Mouse (Mus musculus): ENCODE data around the gene Nfkbie.
A peak's percentile ranks its signal among the peaks of the same experiment; 100 is the strongest.

Nfkbie gene

DNA sequence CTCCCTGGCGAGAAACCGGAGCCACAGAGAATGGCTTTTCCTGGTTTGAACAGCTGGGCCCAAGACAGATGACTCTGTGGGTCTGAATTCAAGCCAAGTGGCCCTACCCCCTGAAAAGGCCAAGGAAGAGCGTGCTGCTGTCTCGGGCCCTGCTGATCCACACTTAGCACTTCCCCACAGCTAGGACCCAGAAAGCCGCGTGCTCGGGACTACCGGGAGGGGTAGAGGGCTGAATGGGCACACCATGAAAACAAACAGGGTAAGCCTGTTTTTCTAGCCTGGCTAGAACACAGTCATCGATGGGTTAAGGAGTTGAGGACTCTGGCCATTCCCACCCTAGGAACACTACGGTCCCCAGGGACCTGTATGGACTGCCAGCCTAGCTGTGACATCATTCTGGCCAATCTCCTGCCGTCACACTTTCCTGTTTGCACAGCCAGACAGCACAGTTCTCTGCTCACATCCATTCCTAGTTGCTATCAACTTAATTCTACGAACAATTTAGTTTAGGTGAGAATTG lies 25.5 kb downstream of the Nfkbie start:
- peak in 1 of 2 experiments; percentile 36 for DNase-seq (ENCODE audit: low spot score in 2 of 2)

DNA sequence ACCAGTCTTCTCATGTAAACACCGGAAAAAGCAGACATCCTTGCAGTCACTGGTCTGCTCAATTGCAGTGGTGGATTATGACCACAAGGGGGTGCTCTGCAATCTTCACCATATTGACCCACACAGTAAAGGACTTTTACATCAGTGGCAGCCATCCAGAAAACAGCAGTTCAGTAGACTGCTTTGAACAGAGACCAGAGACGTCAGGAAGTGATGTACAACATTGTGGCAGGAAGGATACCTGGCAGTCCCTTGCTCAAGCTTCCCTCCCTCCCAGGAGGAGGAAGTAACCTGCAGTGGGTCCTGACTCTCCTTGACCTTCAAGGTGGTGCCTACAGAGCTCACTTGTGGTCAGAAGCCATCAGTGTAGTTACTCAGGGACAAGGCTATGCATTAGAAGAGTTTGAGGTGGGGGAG lies 26.1 kb downstream of the Nfkbie start:
- peak; percentile 76 to 79 for DNase-seq (ENCODE audit: low spot score in 2 of 2)

DNA sequence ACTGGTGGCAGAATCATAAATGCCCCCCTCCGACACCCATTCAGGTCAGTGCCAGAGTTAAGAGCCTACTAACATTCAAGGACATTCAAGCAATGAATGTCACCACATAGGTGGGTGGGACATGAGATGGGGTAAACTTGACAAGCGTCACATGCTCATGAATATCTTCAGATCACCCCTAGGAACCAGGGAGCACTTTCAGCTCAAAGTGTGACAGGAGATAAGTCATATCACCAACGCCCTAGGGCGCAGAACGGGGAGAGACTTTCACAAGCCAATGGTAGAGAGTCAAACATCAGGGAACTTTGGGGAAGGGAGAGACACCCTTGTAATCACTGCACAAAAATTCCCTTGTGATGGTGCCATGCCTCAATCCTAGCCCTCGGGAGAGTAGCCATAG lies 26.7 kb downstream of the Nfkbie start:
- no peak for DNase-seq (ENCODE audit: low spot score in 2 of 2)

DNA sequence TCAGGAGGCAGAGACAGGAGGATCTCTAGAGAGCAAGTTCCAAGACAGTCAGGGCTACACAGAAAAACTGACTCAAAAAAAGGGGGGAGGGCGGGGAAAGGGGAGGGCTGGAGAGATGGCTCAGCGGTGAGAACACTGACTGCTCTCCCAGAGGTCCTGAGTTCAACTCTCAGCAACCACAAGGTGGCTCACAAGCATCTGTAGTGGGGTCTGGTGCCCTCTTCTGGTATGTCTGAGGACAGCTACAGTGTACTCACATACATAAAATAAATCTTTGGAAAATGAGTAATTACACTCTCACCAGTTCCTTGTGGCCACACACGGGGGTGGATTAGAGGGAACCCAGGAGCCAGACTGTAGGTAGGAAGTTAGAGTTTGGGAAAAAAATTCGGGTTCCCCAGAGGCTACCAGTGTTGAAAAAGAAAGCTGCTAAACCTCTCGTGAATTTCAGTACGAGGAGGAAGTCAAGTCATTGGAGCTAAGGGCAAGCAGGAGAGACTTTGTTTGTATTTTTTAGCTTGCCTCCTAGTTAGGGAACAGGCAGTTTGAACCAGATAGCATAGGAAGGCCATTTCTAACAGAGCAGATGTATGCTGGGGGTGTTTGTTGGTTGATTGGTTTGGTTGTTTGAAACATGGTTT lies 27.3 kb downstream of the Nfkbie start:
- DNase-seq (ENCODE audit: low spot score in 2 of 2) = no peak

DNA sequence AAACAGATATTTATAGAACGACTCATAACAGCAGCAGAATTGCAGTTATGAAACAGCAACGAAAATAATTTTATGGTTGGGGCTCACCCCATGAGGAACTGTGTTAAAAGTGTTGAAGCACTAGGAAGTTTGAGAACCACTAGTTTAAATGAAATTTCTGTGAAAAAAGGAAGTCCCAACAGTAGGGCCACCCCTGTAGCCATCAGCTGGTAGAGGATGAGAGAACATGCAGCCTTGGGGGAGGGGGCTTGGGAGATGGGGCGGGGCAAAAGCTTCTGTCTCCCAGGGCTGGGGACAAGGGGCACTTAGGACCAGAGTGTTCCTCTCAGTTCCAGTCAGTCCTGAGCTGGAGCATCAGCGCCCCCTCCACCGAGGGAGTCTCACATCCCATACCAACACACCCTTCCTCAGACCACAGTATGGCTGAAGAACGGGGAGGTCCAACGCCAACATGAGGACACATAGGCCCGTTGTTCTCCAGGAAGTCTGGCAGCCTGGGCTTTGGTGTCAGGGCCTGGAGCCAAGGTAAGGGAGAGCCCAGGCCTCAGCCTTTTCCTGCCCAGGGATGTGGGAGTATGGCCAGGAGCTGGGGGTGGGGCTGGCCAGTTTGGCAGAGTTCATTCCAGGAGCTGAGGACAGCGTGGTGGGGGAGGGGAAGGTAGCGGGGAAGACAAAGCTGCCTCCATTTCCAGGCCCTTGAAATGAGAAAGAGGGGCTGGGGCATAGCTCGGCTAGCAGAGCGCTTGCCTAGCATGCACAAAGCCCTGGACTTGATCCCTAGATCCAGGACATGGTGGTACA lies 28.8 kb downstream of the Nfkbie start:
- DNase-seq (ENCODE audit: low spot score in 2 of 2) = peak; percentile 91 to 92

DNA sequence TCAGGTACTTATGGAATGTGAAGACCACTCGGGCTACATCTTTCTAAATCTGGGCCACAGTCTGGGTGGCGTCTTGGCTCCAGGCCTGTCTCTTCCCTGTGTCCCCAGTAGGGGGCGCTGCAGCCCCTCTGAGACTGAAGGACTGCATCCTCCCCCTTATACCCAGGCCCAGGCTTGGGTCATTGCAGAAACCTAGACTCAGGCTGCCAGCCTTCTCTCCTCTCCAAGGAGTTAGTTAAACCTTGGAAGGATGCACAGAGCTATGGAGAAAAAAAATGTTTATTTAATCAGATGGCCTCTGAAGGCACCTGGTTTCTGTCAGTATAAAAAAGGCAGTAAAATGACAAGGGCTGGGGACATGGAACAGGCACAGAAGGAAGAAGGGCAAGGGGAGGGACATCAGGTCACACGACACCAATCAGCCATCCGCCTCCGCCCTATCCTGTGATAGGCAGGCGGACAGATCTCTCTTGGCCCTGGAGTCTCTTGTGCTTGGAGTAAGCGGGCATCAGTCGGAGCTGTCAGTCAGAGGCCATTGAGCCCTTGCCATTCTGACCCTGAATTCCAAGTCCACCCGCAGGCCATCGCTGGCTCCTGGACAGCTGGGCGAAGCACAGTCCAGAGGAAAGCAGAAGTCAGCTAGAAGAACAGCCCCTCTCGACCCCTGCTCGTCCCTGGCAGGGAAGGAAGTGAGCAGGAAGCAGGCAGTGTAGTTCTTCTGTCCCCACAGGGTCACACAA lies 29.6 kb downstream of the Nfkbie start:
- peak; percentile 86 for DNase-seq (ENCODE audit: low spot score in 2 of 2)

DNA sequence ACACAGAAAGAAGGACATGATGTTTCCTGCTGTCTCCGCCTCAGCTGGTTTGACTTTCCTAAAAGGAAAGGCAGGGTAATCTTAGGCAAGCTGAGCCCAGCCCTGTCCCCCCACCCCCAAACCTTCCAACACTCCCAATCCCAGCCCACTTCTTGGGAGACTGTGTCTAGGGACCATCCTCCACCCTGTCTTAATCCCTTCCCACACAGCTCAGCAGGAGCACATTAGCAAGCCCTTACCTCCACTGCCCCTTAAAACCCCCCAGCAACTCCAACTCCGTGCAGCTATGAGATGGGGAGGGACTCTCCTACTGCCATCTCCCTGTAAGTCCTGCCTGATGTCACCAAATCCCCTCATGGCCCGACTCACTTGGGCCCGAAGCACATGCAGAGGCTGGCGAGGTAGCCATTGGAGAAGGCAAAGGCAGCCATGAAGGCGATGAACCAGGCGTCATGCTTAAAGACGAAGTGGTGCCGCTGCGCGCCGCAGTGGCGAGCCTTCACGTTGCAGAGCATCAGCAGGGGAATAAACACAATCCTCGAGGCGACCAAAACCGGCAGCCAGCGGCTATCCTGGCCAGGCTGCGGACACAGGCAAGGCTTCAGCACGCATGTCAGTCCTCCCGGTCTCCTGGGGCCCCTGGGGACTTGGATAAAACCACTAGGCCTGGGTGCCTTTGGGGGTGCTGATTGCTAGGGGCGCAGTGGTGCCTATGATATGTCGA lies 30.4 kb downstream of the Nfkbie start:
- no peak for DNase-seq (ENCODE audit: low spot score in 2 of 2)

DNA sequence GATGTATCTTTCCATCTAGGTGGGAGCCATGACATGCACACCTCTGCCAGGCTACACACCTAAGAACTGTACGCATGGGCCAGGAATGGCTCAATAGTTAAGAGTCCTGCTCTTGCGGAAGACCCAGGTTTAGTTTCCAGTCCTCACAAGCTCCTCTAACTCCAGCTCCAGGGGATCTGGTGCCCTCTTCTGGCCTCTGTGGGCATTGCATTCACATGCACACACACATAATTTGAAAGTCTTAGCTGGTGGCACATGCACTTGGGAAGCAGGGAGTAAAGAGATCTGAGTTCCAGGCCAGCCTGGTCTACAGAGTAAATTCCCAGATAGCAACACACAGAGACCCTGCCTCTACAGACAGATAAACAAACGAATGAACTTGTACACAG lies 30.9 kb downstream of the Nfkbie start:
- DNase-seq (ENCODE audit: low spot score in 2 of 2) = no peak

DNA sequence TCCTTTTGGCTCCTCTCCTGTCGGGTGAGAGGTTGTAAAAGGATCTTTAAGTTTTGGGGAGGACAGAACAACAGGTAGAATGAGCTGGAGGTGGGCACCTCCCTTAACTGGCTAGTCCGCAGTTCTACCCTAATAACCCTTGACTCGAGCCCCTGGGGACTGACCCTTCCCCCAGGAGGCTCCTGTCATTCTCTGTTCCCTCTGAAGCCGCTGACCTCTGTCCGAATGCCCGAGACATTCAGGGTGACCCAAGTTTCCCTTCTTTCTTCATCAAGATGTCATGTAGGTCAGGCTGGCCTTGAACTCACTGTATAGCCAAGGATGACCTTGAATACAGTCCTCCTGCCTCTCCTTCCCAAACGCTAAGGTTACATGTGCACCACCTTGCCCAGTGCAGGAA lies 32.9 kb downstream of the Nfkbie start:
- DNase-seq (ENCODE audit: low spot score in 2 of 2) = no peak

DNA sequence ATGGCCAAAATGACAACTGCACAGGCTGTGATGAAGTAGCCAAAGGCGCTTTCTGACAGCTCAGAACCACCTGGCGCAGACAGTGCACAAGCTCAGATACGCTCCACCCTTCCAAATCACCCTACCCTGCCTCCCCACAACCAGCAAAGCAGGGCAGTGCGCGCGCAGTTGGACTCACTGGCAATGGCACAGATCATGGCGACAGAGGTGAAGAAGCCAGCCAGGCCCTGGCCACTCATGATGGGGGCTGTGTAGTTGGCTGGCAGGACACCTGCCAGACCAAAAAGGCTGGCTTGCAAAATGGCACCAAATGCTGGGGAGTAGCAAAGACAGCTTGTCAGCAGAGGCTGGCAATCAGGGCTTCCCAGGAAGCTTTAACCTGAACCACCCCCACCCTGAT lies 33.7 kb downstream of the Nfkbie start:
- peak in 1 of 2 experiments; percentile 20 for DNase-seq (ENCODE audit: low spot score in 2 of 2)

DNA sequence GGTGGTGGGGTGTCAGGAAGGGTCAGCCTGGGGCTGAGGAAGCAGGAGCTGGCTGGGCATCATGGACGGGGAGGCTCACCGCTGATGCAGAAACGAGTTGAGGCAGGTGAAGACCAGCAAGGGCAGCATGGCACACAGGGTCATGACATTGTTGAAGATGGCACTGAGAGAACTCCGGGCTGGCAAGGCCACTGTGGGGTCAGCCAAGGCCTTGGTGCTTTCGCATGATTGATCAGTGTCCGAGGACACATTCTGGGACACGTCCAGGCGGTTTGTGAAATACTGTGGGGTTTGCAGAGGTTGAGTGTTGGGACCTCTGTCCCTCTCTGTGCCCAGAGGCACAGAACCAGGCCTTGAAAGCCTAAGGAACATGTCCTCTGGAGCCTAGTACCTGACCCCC lies 34.3 kb downstream of the Nfkbie start:
- DNase-seq (ENCODE audit: low spot score in 2 of 2) = peak in 1 of 2 experiments; percentile 26

DNA sequence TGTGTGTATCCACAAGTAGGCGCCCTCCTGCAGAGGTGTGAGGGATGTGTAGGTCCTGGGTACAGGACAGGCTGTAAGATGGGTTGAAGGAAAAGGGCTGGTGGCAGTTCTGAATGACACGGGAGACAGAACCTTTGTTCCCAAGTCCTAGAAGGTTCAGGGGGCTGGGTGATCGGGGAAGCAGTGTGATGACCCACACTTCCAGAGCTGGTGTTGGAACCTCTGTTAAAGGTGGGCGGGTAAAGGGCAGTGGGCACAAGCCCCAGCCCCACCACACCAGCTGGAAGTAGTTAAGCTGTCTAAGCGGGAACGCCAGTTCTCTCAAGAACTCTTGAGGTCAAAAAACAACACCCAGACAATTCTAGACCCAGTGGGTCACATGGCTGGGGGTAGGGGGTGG lies 34.9 kb downstream of the Nfkbie start:
- peak in 1 of 2 experiments; percentile 21 for DNase-seq (ENCODE audit: low spot score in 2 of 2)

DNA sequence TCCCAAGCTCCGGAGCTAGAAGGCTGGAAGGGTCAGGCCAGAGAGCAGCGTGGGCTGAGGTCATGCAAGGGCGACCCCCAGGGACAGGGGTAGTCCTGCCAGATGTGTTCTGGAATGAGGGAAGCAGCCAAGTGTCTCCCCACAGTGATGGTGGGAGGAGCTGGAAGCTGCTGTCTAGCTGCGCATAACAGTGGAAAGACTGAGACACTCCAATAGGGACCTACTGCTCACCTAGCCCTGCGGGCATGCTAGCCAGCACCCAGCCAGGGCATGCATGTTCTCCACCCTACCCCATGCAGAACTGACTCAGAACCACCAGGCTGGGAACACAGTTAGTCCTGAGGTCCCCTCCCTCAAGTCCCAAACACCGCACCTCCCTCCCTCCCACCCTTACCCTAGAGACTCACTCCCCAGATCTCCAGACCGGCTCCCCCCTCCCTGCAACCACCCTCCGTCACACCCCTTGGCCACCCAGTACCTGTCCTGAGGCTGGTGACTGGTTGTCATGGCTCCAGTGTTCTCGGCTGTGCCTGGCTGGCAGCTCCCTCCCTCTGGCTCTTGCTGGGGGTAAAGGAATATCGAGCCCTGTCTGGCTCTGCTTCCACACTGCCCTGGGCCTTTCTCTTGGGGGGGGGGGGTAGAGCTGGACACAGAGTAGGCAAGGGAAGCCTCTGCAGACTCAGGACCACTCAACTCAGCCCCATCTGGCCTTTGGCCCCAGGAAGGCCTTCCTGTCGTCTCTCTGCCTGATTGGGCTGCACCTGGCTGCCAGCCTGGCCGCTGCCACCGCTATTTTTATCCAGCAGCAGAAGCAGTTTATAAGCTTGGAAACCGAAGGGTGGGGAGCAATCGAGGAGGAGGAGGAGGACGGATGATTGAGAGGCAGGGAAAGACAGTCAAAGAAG lies 36.5 kb downstream of the Nfkbie start:
- DNase-seq (ENCODE audit: low spot score in 2 of 2) = peak in 1 of 2 experiments; percentile 41

DNA sequence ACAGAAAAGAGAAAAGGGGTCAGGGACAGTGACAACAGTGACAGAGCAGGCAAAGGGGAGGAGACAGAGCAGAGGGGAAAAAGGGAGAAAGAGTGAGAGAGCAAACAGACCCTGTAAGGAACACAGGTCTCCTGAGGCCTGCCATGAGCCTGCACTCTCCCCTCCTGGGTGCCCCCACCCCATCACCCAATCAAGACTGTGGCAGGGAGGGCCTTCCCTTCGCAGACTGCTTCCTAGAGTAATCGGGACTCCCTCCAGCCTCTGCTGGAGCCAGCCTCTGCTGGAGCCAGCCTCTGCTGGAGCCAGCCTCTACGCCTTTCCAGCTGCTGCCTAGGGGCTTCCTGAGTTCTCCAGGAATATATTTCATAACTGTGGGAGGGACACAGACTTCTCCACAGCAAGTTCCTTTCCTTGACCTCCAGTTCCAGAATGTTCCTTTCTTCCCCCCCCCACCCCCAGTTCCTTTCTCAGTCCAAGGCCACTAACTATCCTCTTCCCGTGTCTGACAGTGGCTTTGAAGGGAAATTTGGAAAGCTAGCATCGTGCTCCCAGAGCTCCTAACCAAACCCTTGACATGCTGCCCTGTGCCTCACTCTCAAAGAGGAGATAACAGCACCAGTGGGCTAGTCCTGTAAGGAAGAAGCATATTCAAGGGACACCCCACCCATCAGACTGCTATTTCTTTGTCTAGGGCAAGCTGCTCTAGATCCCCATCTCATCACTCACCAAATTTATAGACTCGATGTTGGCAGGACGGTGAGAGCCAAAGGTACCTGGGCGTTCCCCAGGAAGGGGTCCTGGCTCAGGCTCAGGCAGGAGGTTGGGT lies 37.3 kb downstream of the Nfkbie start:
- DNase-seq (ENCODE audit: low spot score in 2 of 2) = no peak

DNA sequence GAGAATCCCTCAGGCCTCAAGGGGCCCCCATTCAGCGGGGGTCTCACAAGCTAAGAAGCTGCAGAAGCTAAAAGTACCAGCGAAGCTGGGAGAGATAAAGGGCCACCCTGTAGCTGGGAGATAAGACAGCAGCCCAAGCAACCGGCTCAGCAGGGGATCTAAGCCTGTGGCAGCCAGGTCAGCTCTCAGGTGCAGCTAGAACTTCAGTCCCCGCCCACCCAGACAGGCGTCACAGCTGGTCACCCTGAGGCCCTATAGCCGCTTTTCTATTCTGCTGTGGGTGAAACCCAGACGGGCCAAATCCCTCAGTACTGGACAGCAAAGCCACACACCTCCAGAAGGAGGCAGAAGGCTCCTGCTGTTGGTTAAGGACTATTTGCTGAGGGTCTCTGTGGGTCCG lies 38.0 kb downstream of the Nfkbie start:
- DNase-seq (ENCODE audit: low spot score in 2 of 2) = no peak

DNA sequence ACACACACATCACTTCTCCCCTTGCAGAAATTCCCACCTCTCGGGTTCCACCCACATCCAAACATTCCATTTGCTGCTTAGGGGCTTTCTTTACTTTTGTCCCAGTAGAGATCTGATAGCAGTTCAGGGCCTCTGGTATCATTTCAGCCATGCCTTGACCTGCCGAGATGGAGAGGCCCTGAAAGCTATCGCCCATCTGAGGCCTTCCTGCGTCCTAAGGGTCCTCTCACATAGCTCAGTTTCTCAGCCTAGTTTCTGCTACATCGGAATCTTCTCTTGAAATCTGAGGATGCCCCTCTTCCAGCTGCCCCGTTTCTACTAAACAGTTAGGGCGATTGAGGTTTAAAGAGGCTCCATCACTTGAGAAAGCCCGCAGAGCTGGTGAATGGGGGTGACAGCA lies 38.7 kb downstream of the Nfkbie start:
- no peak for DNase-seq (ENCODE audit: low spot score in 2 of 2)

DNA sequence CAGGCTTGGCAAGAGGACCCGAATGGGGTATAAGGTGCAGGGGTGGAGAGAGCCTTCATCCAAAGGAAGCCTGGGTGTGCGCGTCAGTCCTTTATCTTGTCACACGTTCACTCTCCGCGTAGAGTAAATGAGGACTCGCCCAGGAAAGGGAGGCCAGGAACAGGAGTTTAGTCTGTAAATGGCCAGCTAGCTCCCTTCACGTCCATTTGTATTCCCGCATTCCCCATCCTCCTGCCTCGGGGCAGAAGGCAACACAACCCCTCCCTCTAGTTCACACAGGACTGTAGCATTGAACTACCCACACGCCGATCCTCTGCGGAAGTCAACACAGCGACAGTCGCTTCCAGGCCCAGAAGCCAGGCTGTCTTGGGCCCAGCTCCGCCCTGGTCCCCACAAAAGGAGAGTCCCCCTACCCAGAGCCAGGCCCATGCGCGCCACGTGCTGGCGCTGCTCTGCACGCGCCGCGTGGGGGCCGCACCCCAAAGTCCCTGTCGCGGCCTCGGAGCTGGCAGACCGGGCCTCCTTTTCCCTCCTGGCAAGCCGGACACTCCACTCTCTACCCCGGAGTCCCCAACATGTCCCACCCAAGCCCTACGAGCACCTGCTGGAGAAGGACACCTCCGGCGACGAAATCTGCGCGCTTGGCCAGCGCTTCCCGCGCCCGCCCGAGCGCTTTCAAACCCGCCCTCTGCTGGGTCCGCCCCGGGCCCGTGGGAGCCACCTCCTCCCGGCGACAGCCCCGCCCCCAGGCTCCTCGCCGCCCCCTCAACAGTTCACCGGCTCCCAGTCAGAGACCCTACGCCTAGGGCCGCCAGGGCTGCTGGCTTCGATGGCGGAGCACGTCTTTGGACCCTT lies 39.6 kb downstream of the Nfkbie start:
- peak in 1 of 2 experiments; percentile 79 for DNase-seq (ENCODE audit: low spot score in 2 of 2)

DNA sequence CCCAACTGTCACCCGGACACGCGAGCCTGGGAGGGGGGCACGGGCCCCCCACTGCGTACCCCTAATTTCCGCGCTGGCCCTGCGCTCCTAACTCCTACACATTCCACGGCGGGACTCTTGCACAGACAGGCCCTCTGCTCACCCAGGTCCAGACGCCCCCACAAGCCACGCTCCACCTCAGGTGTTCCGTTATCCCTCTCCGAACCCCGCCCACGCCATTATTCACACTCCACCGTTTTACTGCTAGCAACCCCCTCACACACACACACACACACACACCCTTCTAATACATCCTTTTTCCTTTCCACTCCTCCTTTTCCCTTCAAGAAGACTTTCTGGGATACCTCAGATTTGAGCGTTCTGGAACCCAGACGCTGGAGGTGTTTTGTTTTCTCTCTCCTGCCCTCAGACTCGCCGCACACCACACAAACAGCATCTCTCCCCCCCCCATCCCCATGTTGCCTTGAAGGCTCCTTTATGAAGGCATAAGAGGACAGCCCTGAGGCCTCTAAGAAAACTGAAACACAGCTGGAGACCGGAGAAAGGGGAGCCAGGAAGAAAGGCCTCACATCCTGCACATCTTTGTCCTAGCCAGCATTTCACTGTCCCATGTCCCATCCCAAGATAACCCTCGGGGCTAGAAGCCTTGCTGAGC lies 40.4 kb downstream of the Nfkbie start:
- DNase-seq (ENCODE audit: low spot score in 2 of 2) = peak in 1 of 2 experiments; percentile 70

Data from right cerebral cortex, postnatal 10 days (tissue).